Comparison of ENCODE assay signal across 8 mouse cellular contexts in the genomic region with DNA sequence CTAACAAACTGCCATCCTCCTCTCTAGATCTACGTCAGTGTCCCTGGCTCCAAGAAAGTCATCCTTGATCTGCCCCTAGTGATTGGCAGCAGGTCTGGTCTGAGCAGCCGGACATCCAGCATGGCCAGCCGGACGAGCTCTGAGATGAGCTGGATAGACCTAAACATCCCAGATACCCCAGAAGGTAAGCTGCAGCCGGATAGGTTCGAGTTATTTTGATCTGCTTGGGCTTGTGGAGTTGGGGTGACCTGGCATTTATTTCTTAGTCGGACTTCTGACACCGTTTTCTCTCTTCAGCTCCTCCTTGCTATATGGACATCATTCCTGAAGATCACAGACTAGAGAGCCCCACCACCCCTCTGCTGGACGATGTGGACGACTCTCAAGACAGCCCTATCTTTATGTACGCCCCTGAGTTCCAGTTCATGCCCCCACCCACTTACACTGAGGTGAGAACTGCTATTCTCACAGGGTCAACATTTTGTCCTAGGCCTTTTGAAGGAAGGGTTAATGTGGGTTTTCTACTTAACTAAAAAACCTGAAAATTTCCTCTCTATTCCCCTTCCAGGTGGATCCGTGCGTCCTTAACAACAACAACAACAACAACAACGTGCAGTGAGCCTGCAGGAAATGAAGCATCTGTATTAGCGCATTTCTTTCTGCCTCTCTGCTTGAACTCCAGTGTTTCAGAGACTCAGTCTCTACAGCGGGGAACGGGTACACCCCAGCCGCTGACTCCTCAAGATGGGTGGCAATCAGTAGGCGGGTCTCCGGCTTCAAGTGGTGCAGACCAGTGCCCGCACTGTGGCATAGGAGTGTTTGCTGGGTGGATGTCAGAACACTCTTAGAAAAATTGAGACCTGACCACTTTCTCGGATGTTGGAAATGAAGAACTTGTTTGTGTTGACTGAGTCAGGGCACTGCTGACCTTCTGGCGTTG. TPM values are rescaled to one million over a fixed set of nuclear protein-coding genes. Genes with fewer than 3 reads are reported as not detected.
DNase-seq lines count a peak whose midpoint lies in the region; ATAC-seq and TF ChIP-seq lines count a peak whose summit lies in the region.

No protein-coding gene starts in this region.

- no peaks in the 10 kb centered on the region for H3K27me3 ChIP-seq in forebrain, embryonic 12.5 days
- no peaks in the 10 kb centered on the region for H3K27me3 ChIP-seq in intestine, postnatal 0 days (replicated peaks; ENCODE audit: control insufficient read depth, insufficient read depth, low read length)
- H3K27me3 ChIP-seq in midbrain, embryonic 14.5 days (ENCODE audit: control insufficient read depth, insufficient read depth, low read length) = no peaks in the 10 kb centered on the region

- H3K9me3 ChIP-seq in forebrain, embryonic 12.5 days = no peaks in the 10 kb centered on the region
- no peaks in the 10 kb centered on the region for H3K9me3 ChIP-seq in intestine, postnatal 0 days (ENCODE audit: control insufficient read depth)
- no peaks in the 10 kb centered on the region for H3K9me3 ChIP-seq in midbrain, embryonic 14.5 days (ENCODE audit: control insufficient read depth, low read length)

- peak overlapping the region; percentile 51 for H3K4me3 ChIP-seq in left cerebral cortex, adult 2 months
- peak overlapping the region; percentile 63 for H3K4me3 ChIP-seq in forebrain, embryonic 12.5 days (replicated peaks)
- peak overlapping the region; percentile 65 for H3K4me3 ChIP-seq in intestine, postnatal 0 days (ENCODE audit: low read depth, low read length)
- peak overlapping the region; percentile 72 for H3K4me3 ChIP-seq in midbrain, embryonic 14.5 days (replicated peaks; ENCODE audit: low read depth, low read length)

- no peak for DNase-seq in left cerebral cortex, adult 2 months (ENCODE audit: extremely low spot score in 1 of 2, low spot score in 2 of 2)
- DNase-seq in left cerebral cortex, postnatal 36 days (ENCODE audit: low spot score in 2 of 2) = no peak
- no peak for DNase-seq in midbrain, embryonic 14.5 days
- no peak for DNase-seq in cerebellum, adult 9-10 months
- no peak for DNase-seq in testis, postnatal 14 days (ENCODE audit: low spot score)
- no peak for DNase-seq in ovary, adult 18-20 months (ENCODE audit: low spot score)

- peak overlapping the region; percentile 67 for H3K4me2 ChIP-seq in forebrain, embryonic 12.5 days
- H3K4me2 ChIP-seq in intestine, postnatal 0 days (replicated peaks; ENCODE audit: low read depth) = peak overlapping the region; percentile 72
- peak overlapping the region; percentile 76 for H3K4me2 ChIP-seq in midbrain, embryonic 14.5 days (ENCODE audit: low read length)

- 95% methylated on average over 23 of the region's 23 CpGs for WGBS in forebrain, embryonic 12.5 days
- WGBS in intestine, postnatal 0 days = 24% methylated on average over 23 of the region's 23 CpGs
- 91% methylated on average over 23 of the region's 23 CpGs for WGBS in midbrain, embryonic 14.5 days

- peak overlapping the region; percentile 4; the same call in 1 of the 2 replicates for H3K27ac ChIP-seq in left cerebral cortex, adult 2 months
- H3K27ac ChIP-seq in forebrain, embryonic 12.5 days = no peak overlapping the region
- peak overlapping the region; percentile 55 for H3K27ac ChIP-seq in intestine, postnatal 0 days (ENCODE audit: low read depth, low read length)
- H3K27ac ChIP-seq in midbrain, embryonic 14.5 days (replicated peaks; ENCODE audit: low read depth, low read length) = no peak overlapping the region

- TF ChIP-seq CTCF in left cerebral cortex, adult 2 months (IDR thresholded peaks at IDR 0.05) = no peak
- TF ChIP-seq CTCF in intestine, postnatal 0 days (IDR thresholded peaks at IDR 0.05; ENCODE audit: low read depth) = no peak

- no peak overlapping the region; the same call in 1 of the 2 replicates for H3K9ac ChIP-seq in forebrain, embryonic 12.5 days
- H3K9ac ChIP-seq in intestine, postnatal 0 days (ENCODE audit: low read depth, low read length) = peak overlapping the region; percentile 90
- peak overlapping the region; percentile 59; the same call in 1 of the 2 replicates for H3K9ac ChIP-seq in midbrain, embryonic 14.5 days (replicated peaks; ENCODE audit: low read length)

- peaks cover 49% of the 10 kb centered on the region for H3K4me1 ChIP-seq in forebrain, embryonic 12.5 days
- 0 out of 2 replicates have a peak, but pooled peaks cover 7% of the 10 kb centered on the region for H3K4me1 ChIP-seq in intestine, postnatal 0 days (replicated peaks; ENCODE audit: control insufficient read depth, insufficient read depth, low read length)
- peaks cover 40% of the 10 kb centered on the region for H3K4me1 ChIP-seq in midbrain, embryonic 14.5 days (ENCODE audit: control insufficient read depth, insufficient read depth, low read length)

- H3K36me3 ChIP-seq in forebrain, embryonic 12.5 days (replicated peaks) = peaks cover 22% of the 10 kb centered on the region
- peaks cover 25% of the 10 kb centered on the region for H3K36me3 ChIP-seq in intestine, postnatal 0 days (ENCODE audit: control insufficient read depth, insufficient read depth)
- H3K36me3 ChIP-seq in midbrain, embryonic 14.5 days (ENCODE audit: control insufficient read depth, insufficient read depth, low read length) = peaks cover 22% of the 10 kb centered on the region

- intact Hi-C loops in left cerebral cortex, adult 2 months (cut with DNase I) = no loop called here
- intact Hi-C loops in left cerebral cortex, postnatal 36 days (cut with DNase I) = no loop called here

- ATAC-seq in forebrain, embryonic 12.5 days (ENCODE audit: low FRiP score) = no peak
- ATAC-seq in intestine, postnatal 0 days = no peak
- ATAC-seq in midbrain, embryonic 14.5 days (ENCODE audit: low FRiP score, low TSS enrichment) = no peak

RNA-seq across cellular contexts. Expression of a gene that starts 2.4 kb away (rescaled TPM):
- total RNA-seq in left cerebral cortex, adult 2 months (2021) = 10 to 100 TPM; 22.4 to 28.2 TPM
- total RNA-seq in left cerebral cortex, postnatal 36 days (2021) = 10 to 100 TPM; 19.5 to 21.8 TPM
- polyA plus RNA-seq in forebrain, embryonic 12.5 days (2016; fragmentation: Nextera tagmentation; extraction: Ambion mirVana) = 40.4 and 40.8 TPM in 2 replicates
- polyA plus RNA-seq in intestine, postnatal 0 days (2015; fragmentation: Nextera tagmentation; extraction: Ambion mirVana) = 244 and 254 TPM in 2 replicates
- 45.0 and 60.1 TPM in 2 replicates for polyA plus RNA-seq in midbrain, embryonic 14.5 days (2014; fragmentation: Nextera tagmentation; extraction: Ambion mirVana)

RNA-seq across cellular contexts. Expression of a gene that starts 16.6 kb away (rescaled TPM):
- total RNA-seq in left cerebral cortex, adult 2 months (2021) = not detected
- not detected for total RNA-seq in left cerebral cortex, postnatal 36 days (2021)
- 1.3 and 1.7 TPM in 2 replicates for polyA plus RNA-seq in forebrain, embryonic 12.5 days (2016; fragmentation: Nextera tagmentation; extraction: Ambion mirVana)
- 0.31 and 0.41 TPM in 2 replicates for polyA plus RNA-seq in intestine, postnatal 0 days (2015; fragmentation: Nextera tagmentation; extraction: Ambion mirVana)
- polyA plus RNA-seq in midbrain, embryonic 14.5 days (2014; fragmentation: Nextera tagmentation; extraction: Ambion mirVana) = 0.43 and 0.45 TPM in 2 replicates

RNA-seq across cellular contexts. Expression of a gene that starts 33.8 kb away (rescaled TPM):
- total RNA-seq in left cerebral cortex, adult 2 months (2021) = 10 to 100 TPM; 26.6 to 28.1 TPM
- total RNA-seq in left cerebral cortex, postnatal 36 days (2021) = 10 to 100 TPM; 22.5 to 29.9 TPM
- polyA plus RNA-seq in forebrain, embryonic 12.5 days (2016; fragmentation: Nextera tagmentation; extraction: Ambion mirVana) = 40.1 and 40.7 TPM in 2 replicates
- 16.4 and 18.7 TPM in 2 replicates for polyA plus RNA-seq in intestine, postnatal 0 days (2015; fragmentation: Nextera tagmentation; extraction: Ambion mirVana)
- 14.8 and 17.1 TPM in 2 replicates for polyA plus RNA-seq in midbrain, embryonic 14.5 days (2014; fragmentation: Nextera tagmentation; extraction: Ambion mirVana)

RNA-seq across cellular contexts. Expression of a gene that starts 35.2 kb away (rescaled TPM):
- total RNA-seq in left cerebral cortex, adult 2 months (2021) = 1 to 10 TPM; 1.7 to 1.8 TPM
- total RNA-seq in left cerebral cortex, postnatal 36 days (2021) = 1 to 10 TPM in 1 of 2 experiments, under 1 TPM in 1; 0.77 to 2.1 TPM
- 0.54 and 0.84 TPM in 2 replicates for polyA plus RNA-seq in forebrain, embryonic 12.5 days (2016; fragmentation: Nextera tagmentation; extraction: Ambion mirVana)
- 0.07 TPM in 1 of 2 replicates, not detected in the other for polyA plus RNA-seq in intestine, postnatal 0 days (2015; fragmentation: Nextera tagmentation; extraction: Ambion mirVana)
- 0.84 and 1.3 TPM in 2 replicates for polyA plus RNA-seq in midbrain, embryonic 14.5 days (2014; fragmentation: Nextera tagmentation; extraction: Ambion mirVana)

RNA-seq across cellular contexts. Expression of a gene that starts 36.3 kb away (rescaled TPM):
- total RNA-seq in left cerebral cortex, adult 2 months (2021) = 10 to 100 TPM; 66.8 to 70.3 TPM
- total RNA-seq in left cerebral cortex, postnatal 36 days (2021) = 10 to 100 TPM; 68.9 to 75.7 TPM
- polyA plus RNA-seq in forebrain, embryonic 12.5 days (2016; fragmentation: Nextera tagmentation; extraction: Ambion mirVana) = 4.0 and 4.4 TPM in 2 replicates
- polyA plus RNA-seq in intestine, postnatal 0 days (2015; fragmentation: Nextera tagmentation; extraction: Ambion mirVana) = 0.92 and 1.3 TPM in 2 replicates
- 12.0 and 13.7 TPM in 2 replicates for polyA plus RNA-seq in midbrain, embryonic 14.5 days (2014; fragmentation: Nextera tagmentation; extraction: Ambion mirVana)

Comparison
In these comparisons a context has a peak if more than half of its experiments do, and no peak if none do; other contexts are left out.
1. H3K27ac ChIP-seq: peak in left cerebral cortex, adult 2 months (single experiment) and intestine, postnatal 0 days (single experiment); none in forebrain, embryonic 12.5 days (single experiment) and midbrain, embryonic 14.5 days (single experiment).
2. Peak in every context shown above with its lines, with median percentiles within 50 percentile points of each other: H3K4me3 ChIP-seq and H3K4me2 ChIP-seq.